Mouse (Mus musculus) ES-Bruce4 (cell line): ENCODE results near the gene Qrfpr. TPM values are rescaled to one million over a fixed set of nuclear protein-coding genes. Genes with fewer than 3 reads are reported as not detected.

Experiments
- H3K27ac ChIP-seq: 2 replicates; pipeline ENCODE4 v1.5.1; 2012; ENCODE audit warnings: low read length, inconsistent platforms; ENCODE audit not compliant: insufficient read depth
- H3K27me3 ChIP-seq: 2 replicates; pipeline ENCODE4 v1.6.1; 2012; ENCODE audit warnings: mild to moderate bottlenecking, low read length, inconsistent platforms; ENCODE audit not compliant: control insufficient read depth, poor library complexity, insufficient read depth, severe bottlenecking
- H3K36me3 ChIP-seq: 2 replicates; pipeline ENCODE4 v1.6.1; 2012; ENCODE audit warnings: inconsistent platforms, mild to moderate bottlenecking, low read length, moderate library complexity; ENCODE audit not compliant: control insufficient read depth, poor library complexity, insufficient read depth, severe bottlenecking
- H3K4me1 ChIP-seq: one replicate; pipeline ENCODE4 v1.8.1; 2011; ENCODE audit warnings: low read length; ENCODE audit not compliant: control insufficient read depth, insufficient read depth
- H3K4me3 ChIP-seq: 2 replicates; pipeline ENCODE4 v1.5.1; 2011; ENCODE audit warnings: low read depth, mild to moderate bottlenecking, low read length
- H3K9ac ChIP-seq: 2 replicates; pipeline ENCODE4 v1.6.1; 2012; ENCODE audit warnings: low read depth, mild to moderate bottlenecking, inconsistent platforms; ENCODE audit not compliant: poor library complexity, severe bottlenecking
- H3K9me3 ChIP-seq: replicated peaks from 2 replicates; pipeline ENCODE4 v1.6.1; 2012; ENCODE audit warnings: mild to moderate bottlenecking, low read length, inconsistent platforms; ENCODE audit not compliant: control insufficient read depth, poor library complexity, insufficient read depth, severe bottlenecking
- CTCF ChIP-seq: IDR thresholded peaks from one replicate; pipeline ENCODE4 v1.8.1; 2011; ENCODE audit warnings: low read depth, low read length
- EP300 ChIP-seq: IDR thresholded peaks from 2 replicates; pipeline ENCODE4 v1.6.1; 2011; ENCODE audit warnings: low read depth, low read length; ENCODE audit not compliant: insufficient read depth
- POLR2A ChIP-seq: IDR thresholded peaks from one replicate; pipeline ENCODE4 v1.8.1; 2011; ENCODE audit warnings: low read length; ENCODE audit not compliant: insufficient read depth
- polyA plus RNA-seq: library from polyadenylated mRNA; stranded (reverse); fragments of >200 nt; gene quantifications from 2 replicates; pipeline ENCODE4 v1.2.4, GENCODE M21; 2011; ENCODE audit warnings: low read depth; ENCODE audit not compliant: missing spikeins, insufficient read depth, insufficient read length

Qrfpr gene
- polyA plus RNA-seq, 1 experiment: not detected

DNA sequence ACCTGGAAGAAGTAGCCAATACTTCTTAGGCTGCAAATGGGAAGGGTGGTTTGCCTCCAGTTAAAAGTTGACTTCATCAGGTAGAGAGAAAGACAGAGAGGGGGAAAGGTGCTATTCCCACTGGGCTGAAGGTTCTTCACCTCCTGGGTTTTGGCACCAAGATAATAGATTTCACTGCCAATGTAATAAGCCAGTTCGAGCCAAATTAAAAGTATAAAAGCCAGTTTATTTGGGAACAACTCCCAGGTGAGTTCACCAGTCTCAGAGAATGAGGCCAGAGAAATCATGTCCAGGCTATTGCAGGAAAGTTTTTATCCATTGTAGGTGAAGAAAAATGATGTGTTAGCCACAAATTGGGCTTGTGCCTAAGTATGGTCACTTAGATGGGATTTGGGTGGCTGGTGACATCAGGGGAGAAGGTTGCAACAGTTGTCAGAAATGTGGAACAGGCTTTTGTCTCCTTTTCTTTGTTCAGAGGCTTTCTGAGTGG, 83.9 kb downstream of the Qrfpr start:
- Histone ChIP-seq H3K9ac (no peak overlapping the region), H3K9me3 (no peaks in the 10 kb centered on the region; the same call in 1 of the 2 replicates), H3K27me3 (no peaks in the 10 kb centered on the region), H3K36me3 (no peaks in the 10 kb centered on the region), H3K4me1 (no peaks in the 10 kb centered on the region), H3K4me3 (no peak overlapping the region), H3K27ac (no peak overlapping the region)
- TF ChIP-seq CTCF: no peak

DNA sequence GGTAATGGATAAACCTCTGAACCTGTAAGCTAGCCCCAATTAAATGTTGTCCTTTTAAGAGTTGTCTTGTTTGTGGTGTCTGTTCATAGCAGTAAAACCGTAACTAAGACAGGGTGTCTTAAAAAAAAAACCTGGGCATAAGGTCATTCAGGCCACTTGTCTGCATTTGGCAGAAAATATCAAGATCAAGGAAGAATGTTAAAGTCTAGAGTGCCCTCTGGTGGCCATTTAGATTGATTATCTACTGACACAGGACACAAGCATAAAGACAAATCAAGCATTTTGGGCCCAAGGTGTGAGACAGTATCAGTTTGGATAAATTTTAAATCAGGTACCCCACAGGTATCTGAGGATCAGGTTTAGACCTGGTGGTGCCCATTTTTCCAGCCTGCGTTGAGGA, 84.6 kb downstream of the Qrfpr start:
- Histone ChIP-seq H3K4me1 (no peaks in the 10 kb centered on the region), H3K4me3 (no peak overlapping the region), H3K36me3 (no peaks in the 10 kb centered on the region), H3K27me3 (no peaks in the 10 kb centered on the region), H3K9ac (no peak overlapping the region), H3K27ac (no peak overlapping the region), H3K9me3 (no peaks in the 10 kb centered on the region; the same call in 1 of the 2 replicates)
- no peak for TF ChIP-seq EP300
- TF ChIP-seq CTCF: no peak
- TF ChIP-seq POLR2A: no peak

GRCm38 (mm10) chr3:36136152-36136551, 86.0 kb downstream of the Qrfpr start:
- Histone ChIP-seq H3K27ac (no peak overlapping the region), H3K9me3 (peaks cover 2% of the 10 kb centered on the region; the same call in 1 of the 2 replicates), H3K4me1 (no peaks in the 10 kb centered on the region), H3K27me3 (no peaks in the 10 kb centered on the region), H3K36me3 (no peaks in the 10 kb centered on the region), H3K9ac (no peak overlapping the region), H3K4me3 (no peak overlapping the region)
- no peak for TF ChIP-seq POLR2A

Other genes starting within 250 kb of the Qrfpr start
- gene Mccc1, start 221.6 kb downstream of the Qrfpr start, polyA plus RNA-seq: 32.0 and 32.9 TPM in 2 replicates
- gene Ccdc144b, start 168.8 kb downstream of the Qrfpr start, polyA plus RNA-seq: not detected in 2 replicates
- 27.1 and 27.5 TPM in 2 replicates for gene Acad9, start 156.3 kb downstream of the Qrfpr start, polyA plus RNA-seq
- 7.8 and 11.7 TPM in 2 replicates for gene D3Ertd254e, start 71.3 kb downstream of the Qrfpr start, polyA plus RNA-seq